Mouse (Mus musculus) adrenal gland, adult 8-10 months (tissue): Measurements from ENCODE around the gene Qprt. TPM values are rescaled to one million over a fixed set of nuclear protein-coding genes. Genes with fewer than 3 reads are reported as not detected.

Source experiments
- total RNA-seq, 4 experiments: library from RNA; stranded (reverse); gene quantifications; 2 replicates each; pipeline ENCODE4 v1.2.4; 2022

The Qprt gene
- total RNA-seq, 4 experiments from 2014 or later, result 0.12 to 0.83 (median 0.31) TPM

Other genes with a start within 250 kb of the Qprt start
- 100 to 1,000 TPM in 2 of 4 experiments, 10 to 100 TPM in 2; 68.1 to 117 (median 94.5) TPM for gene Taok2, start 237.5 kb downstream of the Qprt start, total RNA-seq
- gene Tmem219, start 199.3 kb downstream of the Qprt start, total RNA-seq, result 10 to 100 TPM; 29.4 to 48.6 (median 37.2) TPM
- 10 to 100 TPM; 20.9 to 35.2 (median 33.6) TPM for gene Kctd13, start 193.3 kb downstream of the Qprt start, total RNA-seq
- 1 to 10 TPM; 1.7 to 5.0 (median 3.7) TPM for gene Asphd1, start 172.6 kb downstream of the Qprt start, total RNA-seq
- 100 to 1,000 TPM in 3 of 4 experiments, 10 to 100 TPM in 1; 94.1 to 133 (median 117) TPM for gene Sez6l2, start 171.7 kb downstream of the Qprt start, total RNA-seq
- gene Cdipt, start 146.3 kb downstream of the Qprt start, total RNA-seq, result 100 to 1,000 TPM in 3 of 4 experiments, 10 to 100 TPM in 1; 99.2 to 107 (median 103) TPM
- 1 to 10 TPM in 1 of 4 experiments, under 1 TPM in 3; 0.46 to 1.8 (median 0.71) TPM for gene Cdiptos, start 146.1 kb downstream of the Qprt start, total RNA-seq
- gene Mvp, start 107.6 kb downstream of the Qprt start, total RNA-seq, result 100 to 1,000 TPM; 117 to 186 (median 125) TPM
- 1 to 10 TPM in 1 of 4 experiments, not detected in 3; 1.5 TPM for gene Pagr1b, start 105.7 kb downstream of the Qprt start, total RNA-seq
- gene Pagr1a, start 104.9 kb downstream of the Qprt start, total RNA-seq, result 10 to 100 TPM in 3 of 4 experiments, 1 to 10 TPM in 1; 7.5 to 36.1 (median 14.3) TPM
- 10 to 100 TPM in 3 of 4 experiments, 1 to 10 TPM in 1; 5.5 to 40.3 (median 28.9) TPM for gene Gm42742, start 101.1 kb downstream of the Qprt start, total RNA-seq
- 1 to 10 TPM; 2.4 to 8.7 (median 6.4) TPM for gene Prrt2, start 101.0 kb downstream of the Qprt start, total RNA-seq
- gene Maz, start 95.2 kb downstream of the Qprt start, total RNA-seq, result 100 to 1,000 TPM in 3 of 4 experiments, 10 to 100 TPM in 1; 99.9 to 123 (median 111) TPM
- gene Kif22, start 79.8 kb downstream of the Qprt start, total RNA-seq, result 1 to 10 TPM; 1.5 to 3.6 (median 1.8) TPM
- not detected for gene Zg16, start 34.9 kb downstream of the Qprt start, total RNA-seq
- 1 to 10 TPM; 1.4 to 1.8 (median 1.5) TPM for gene AI467606, start 30.9 kb downstream of the Qprt start, total RNA-seq
- gene Spn, start 15.6 kb upstream of the Qprt start, total RNA-seq, result 1 to 10 TPM; 1.2 to 2.0 (median 1.7) TPM
- 10 to 100 TPM; 61.9 to 89.2 (median 70.0) TPM for gene Cd2bp2, start 73.8 kb upstream of the Qprt start, total RNA-seq
- 10 to 100 TPM; 47.9 to 63.7 (median 57.0) TPM for gene Tbc1d10b, start 86.2 kb upstream of the Qprt start, total RNA-seq
- gene Mylpf, start 86.7 kb upstream of the Qprt start, total RNA-seq, result 1 to 10 TPM; 2.8 to 6.2 (median 3.7) TPM
- 10 to 100 TPM; 11.6 to 19.5 (median 15.0) TPM for gene Zfp553, start 110.8 kb upstream of the Qprt start, total RNA-seq
- gene Sept1, start 110.9 kb upstream of the Qprt start, total RNA-seq, result 10 to 100 TPM in 2 of 4 experiments, 1 to 10 TPM in 2; 9.1 to 11.2 (median 10.3) TPM
- 10 to 100 TPM; 32.9 to 46.1 (median 39.7) TPM for gene Zfp771, start 122.0 kb upstream of the Qprt start, total RNA-seq
- 10 to 100 TPM; 28.2 to 36.5 (median 31.6) TPM for gene Dctpp1, start 138.5 kb upstream of the Qprt start, total RNA-seq
- gene Sephs2, start 151.8 kb upstream of the Qprt start, total RNA-seq, result 100 to 1,000 TPM in 1 of 4 experiments, 10 to 100 TPM in 3; 44.5 to 105 (median 76.5) TPM
- 1 to 10 TPM; 1.9 to 3.1 (median 2.7) TPM for gene Itgal, start 174.0 kb upstream of the Qprt start, total RNA-seq
- 10 to 100 TPM; 25.9 to 29.4 (median 28.0) TPM for gene Zfp768, start 223.4 kb upstream of the Qprt start, total RNA-seq